In the genomic region with DNA sequence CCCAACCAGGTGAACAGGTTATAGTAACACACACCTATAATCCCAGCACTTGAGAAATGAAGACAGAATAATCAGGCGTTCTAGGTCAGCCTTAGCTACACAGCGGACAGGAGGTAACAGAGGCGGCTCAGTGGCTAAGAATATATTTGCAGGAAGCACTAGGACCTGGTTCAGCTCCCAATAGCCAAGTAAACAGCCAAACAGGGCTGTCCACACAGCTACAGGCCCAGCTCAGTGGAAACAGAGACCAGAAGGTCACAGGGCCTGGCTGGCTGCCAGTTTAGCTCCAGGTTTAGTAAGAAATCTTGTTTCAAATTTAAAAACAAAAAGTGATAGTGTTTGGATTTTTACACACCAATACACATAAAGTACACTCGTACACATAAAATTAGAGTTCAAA, we compare ENCODE assay signal across 19 mouse cellular contexts. TPM values are rescaled to one million over a fixed set of nuclear protein-coding genes. Genes with fewer than 3 reads are reported as not detected.
DNase-seq lines count a peak whose midpoint lies in the region; ATAC-seq and TF ChIP-seq lines count a peak whose summit lies in the region.
"Had no signal": no experiment of that assay in that cellular context is flagged by ENCODE, and none has a peak within 500 bp of the region (broad histone marks: within the 10 kb centered on the region; RNA-seq: fewer than 3 reads in every experiment).

No protein-coding gene starts in this region.

- no peaks in the 10 kb centered on the region for H3K4me1 ChIP-seq in heart, adult 2 months (ENCODE audit: control insufficient read depth, insufficient read depth, low read length)
- H3K4me1 ChIP-seq in liver, embryonic 13.5 days (replicated peaks): no peaks in the 10 kb centered on the region
- no peaks in the 10 kb centered on the region for H3K4me1 ChIP-seq in thymus, adult 2 months (replicated peaks; ENCODE audit: control insufficient read depth, insufficient read depth, low read length)
- H3K4me1 ChIP-seq: lung, embryonic 15.5 days had no signal

- 61% methylated on average over 4 of the region's 4 CpGs for WGBS in heart, adult 2 months
- WGBS in liver, embryonic 13.5 days (ENCODE audit: insufficient replicate concordance): 52% methylated on average over 4 of the region's 4 CpGs
- WGBS in thymus, adult 2 months: 89% methylated on average over 4 of the region's 4 CpGs

- no peak overlapping the region for H3K27ac ChIP-seq in heart, adult 2 months
- no peak overlapping the region for H3K27ac ChIP-seq in liver, embryonic 13.5 days
- H3K27ac ChIP-seq in thymus, adult 2 months (ENCODE audit: control insufficient read depth, insufficient read depth, low read length): no peak overlapping the region
- H3K27ac ChIP-seq: hindbrain, embryonic 12.5 days; kidney, postnatal 0 days; lung, embryonic 15.5 days had no signal

- intact Hi-C loops in heart, adult 2 months (cut with DNase I): no loop called here

- H3K36me3 ChIP-seq in heart, adult 2 months (ENCODE audit: control insufficient read depth, insufficient read depth, low read length): no peaks in the 10 kb centered on the region
- no peaks in the 10 kb centered on the region for H3K36me3 ChIP-seq in liver, embryonic 13.5 days
- no peaks in the 10 kb centered on the region for H3K36me3 ChIP-seq in thymus, adult 2 months (ENCODE audit: control insufficient read depth, insufficient read depth, low read length)
- H3K36me3 ChIP-seq: hindbrain, embryonic 12.5 days had no signal

- TF ChIP-seq CTCF in heart, adult 2 months (IDR thresholded peaks at IDR 0.05): no peak
- no peak for TF ChIP-seq CTCF in thymus, adult 2 months (IDR thresholded peaks at IDR 0.05; ENCODE audit: borderline replicate concordance, control insufficient read depth, extremely low read depth, insufficient read depth, low read length, poor library complexity)

- no peak for TF ChIP-seq POLR2A in heart, adult 2 months (IDR thresholded peaks at IDR 0.05; ENCODE audit: insufficient read depth, low read depth, low read length)
- TF ChIP-seq POLR2A in thymus, adult 2 months (IDR thresholded peaks at IDR 0.05; ENCODE audit: control insufficient read depth, extremely low read depth, insufficient read depth, low read length, poor library complexity): no peak

- TF ChIP-seq EP300 in heart, adult 2 months (IDR thresholded peaks at IDR 0.05; ENCODE audit: insufficient read depth, low read depth, low read length): no peak

- no peak overlapping the region for H3K4me2 ChIP-seq in liver, embryonic 13.5 days
- H3K4me2 ChIP-seq: hindbrain, embryonic 12.5 days; lung, embryonic 15.5 days had no signal

- DNase-seq in heart, postnatal 4 days: peak; percentile 30
- DNase-seq in heart, adult 2 months: no peak
- peak; percentile 55 for DNase-seq in ovary, postnatal 36 days (ENCODE audit: low spot score)
- DNase-seq in ovary, postnatal 14 days (ENCODE audit: low spot score): no peak
- peak; percentile 60 to 72 for DNase-seq in adrenal gland, postnatal 36 days
- DNase-seq in liver, embryonic 13.5 days: no peak
- DNase-seq in layer of hippocampus, postnatal 36 days: no peak
- DNase-seq in thymus, adult 2 months: no peak
- DNase-seq: cerebellum, adult 11-12 months; forebrain, postnatal 0 days; midbrain, embryonic 14.5 days; thymus, adult 18-20 months had no signal

- peak; percentile 52; the same call in 1 of the 2 replicates for ATAC-seq in liver, embryonic 13.5 days (ENCODE audit: low read depth)
- ATAC-seq: forebrain, postnatal 0 days; Patski had no signal

- no peak overlapping the region for H3K4me3 ChIP-seq in heart, adult 2 months
- no peak overlapping the region for H3K4me3 ChIP-seq in liver, embryonic 13.5 days (replicated peaks)
- H3K4me3 ChIP-seq in thymus, adult 2 months (ENCODE audit: control insufficient read depth, insufficient read depth, low read length): no peak overlapping the region
- H3K4me3 ChIP-seq: hindbrain, embryonic 12.5 days; lung, embryonic 15.5 days had no signal

- no peaks in the 10 kb centered on the region for H3K79me2 ChIP-seq in heart, adult 2 months (replicated peaks; ENCODE audit: control insufficient read depth, insufficient read depth, low read length)

- no peaks in the 10 kb centered on the region for H3K9me3 ChIP-seq in liver, embryonic 13.5 days (replicated peaks)
- H3K9me3 ChIP-seq: hindbrain, embryonic 12.5 days; lung, embryonic 15.5 days had no signal

- H3K9ac ChIP-seq in heart, adult 2 months (ENCODE audit: low read depth, low read length): no peak overlapping the region
- no peak overlapping the region for H3K9ac ChIP-seq in liver, embryonic 13.5 days
- H3K9ac ChIP-seq: forebrain, postnatal 0 days; hindbrain, embryonic 12.5 days; lung, embryonic 15.5 days had no signal

- peaks cover 1% of the 10 kb centered on the region; the same call in 1 of the 2 replicates for H3K27me3 ChIP-seq in heart, adult 2 months (ENCODE audit: control insufficient read depth, insufficient read depth, low read length)
- peaks cover 78% of the 10 kb centered on the region for H3K27me3 ChIP-seq in liver, embryonic 13.5 days
- H3K27me3 ChIP-seq in thymus, adult 2 months (ENCODE audit: control insufficient read depth, insufficient read depth, low read length): no peaks in the 10 kb centered on the region; the same call in 1 of the 2 replicates

RNA-seq across cellular contexts. Expression of a gene that starts 13.7 kb away (rescaled TPM):
- total RNA-seq in heart, postnatal 4 days (2021): 10 to 100 TPM; 11.6 to 15.1 TPM
- total RNA-seq in heart, adult 2 months (2021): 1 to 10 TPM; 2.3 to 3.0 TPM
- 8.5 and 9.8 TPM in 2 replicates for polyA plus RNA-seq in heart, adult 2 months (2012; rRNA removed)
- total RNA-seq in adrenal gland, postnatal 36 days (2021): 1 to 10 TPM; 3.5 to 4.6 TPM
- 1.5 and 1.6 TPM in 2 replicates for polyA plus RNA-seq in liver, embryonic 13.5 days (2015; fragmentation: Nextera tagmentation; extraction: Ambion mirVana)
- total RNA-seq in layer of hippocampus, postnatal 36 days (2021): 1 to 10 TPM; 1.7 to 1.9 TPM
- 2.9 and 3.0 TPM in 2 replicates for polyA plus RNA-seq in thymus, adult 2 months (2012; rRNA removed)

RNA-seq across cellular contexts. Expression of a gene that starts 22.9 kb away (rescaled TPM):
- total RNA-seq in heart, postnatal 4 days (2021): not detected
- not detected for total RNA-seq in heart, adult 2 months (2021)
- not detected in 2 replicates for polyA plus RNA-seq in heart, adult 2 months (2012; rRNA removed)
- under 1 TPM in 1 of 2 experiments, not detected in 1; 0.43 TPM for total RNA-seq in adrenal gland, postnatal 36 days (2021)
- polyA plus RNA-seq in liver, embryonic 13.5 days (2015; fragmentation: Nextera tagmentation; extraction: Ambion mirVana): not detected in 2 replicates
- total RNA-seq in layer of hippocampus, postnatal 36 days (2021): 1 to 10 TPM; 1.2 to 2.0 TPM
- polyA plus RNA-seq in thymus, adult 2 months (2012; rRNA removed): 0.22 and 0.34 TPM in 2 replicates
- total RNA-seq: CH12.LX had no signal
- polyA plus RNA-seq: hindbrain, embryonic 12.5 days; kidney, postnatal 0 days; lung, embryonic 15.5 days; midbrain, embryonic 14.5 days; neural tube, embryonic 11.5 days; Patski; spleen, adult 2 months had no signal

RNA-seq across cellular contexts. Expression of a gene that starts 26.6 kb away (rescaled TPM):
- 100 to 1,000 TPM; 110 to 117 TPM for total RNA-seq in heart, postnatal 4 days (2021)
- total RNA-seq in heart, adult 2 months (2021): 100 to 1,000 TPM; 109 to 125 TPM
- 186 and 208 TPM in 2 replicates for polyA plus RNA-seq in heart, adult 2 months (2012; rRNA removed)
- total RNA-seq in adrenal gland, postnatal 36 days (2021): 100 to 1,000 TPM; 205 to 224 TPM
- polyA plus RNA-seq in liver, embryonic 13.5 days (2015; fragmentation: Nextera tagmentation; extraction: Ambion mirVana): 132 and 152 TPM in 2 replicates
- total RNA-seq in layer of hippocampus, postnatal 36 days (2021): 100 to 1,000 TPM; 242 to 264 TPM
- 294 and 381 TPM in 2 replicates for polyA plus RNA-seq in thymus, adult 2 months (2012; rRNA removed)

RNA-seq across cellular contexts. Expression of a gene that starts 32.3 kb away (rescaled TPM):
- 1 to 10 TPM; 3.0 TPM for total RNA-seq in heart, postnatal 4 days (2021)
- total RNA-seq in heart, adult 2 months (2021): 1 to 10 TPM; 2.7 to 3.6 TPM
- polyA plus RNA-seq in heart, adult 2 months (2012; rRNA removed): 4.9 and 7.5 TPM in 2 replicates
- 1 to 10 TPM; 4.4 to 4.9 TPM for total RNA-seq in adrenal gland, postnatal 36 days (2021)
- polyA plus RNA-seq in liver, embryonic 13.5 days (2015; fragmentation: Nextera tagmentation; extraction: Ambion mirVana): 6.9 TPM in 2 replicates
- 1 to 10 TPM; 4.5 to 4.8 TPM for total RNA-seq in layer of hippocampus, postnatal 36 days (2021)
- polyA plus RNA-seq in thymus, adult 2 months (2012; rRNA removed): 37.3 and 46.4 TPM in 2 replicates

Comparison
In these comparisons a context has a peak if more than half of its experiments do, and no peak if none do; other contexts are left out.
1. DNase-seq: peak in heart, postnatal 4 days (single experiment), ovary, postnatal 36 days (single experiment) and adrenal gland, postnatal 36 days (2 of 2); none in heart, adult 2 months (0 of 2), ovary, postnatal 14 days (single experiment), liver, embryonic 13.5 days (single experiment), layer of hippocampus, postnatal 36 days (0 of 2) and thymus, adult 2 months (single experiment).